Mouse (Mus musculus) retina, postnatal 1 day (tissue): ENCODE measurements around the gene Gm6020.
"Not testable (repeated sequence)": the region's sequence is repeated elsewhere in the genome, so short reads cannot be mapped to it uniquely, and the experiment has no call there.

Experiments
- DNase-seq: peaks from one replicate; pipeline ENCODE4 v3.0.0-alpha.2; 2012

The Gm6020 gene

GRCm38 (mm10) chr19:61183590-61183989 is at the start of gene Gm6020:
Gene Gm6020, plus strand, starts transcription at chr19:61183890.
- not testable (repeated sequence) for DNase-seq

- no peak for DNase-seq
Measured at GRCm38 (mm10) chr19:61138655-61139054, 45.0 kb upstream of the Gm6020 start.

- peak; percentile 94 for DNase-seq
Measured at GRCm38 (mm10) chr19:61140342-61141206, 43.1 kb upstream of the Gm6020 start, which contains the start of gene Zfp950. Gene Zfp950, minus strand, starts transcription at chr19:61140840.

GRCm38 (mm10) chr19:61141299-61141698 is 42.4 kb upstream of the Gm6020 start:
- DNase-seq: no peak

DNA sequence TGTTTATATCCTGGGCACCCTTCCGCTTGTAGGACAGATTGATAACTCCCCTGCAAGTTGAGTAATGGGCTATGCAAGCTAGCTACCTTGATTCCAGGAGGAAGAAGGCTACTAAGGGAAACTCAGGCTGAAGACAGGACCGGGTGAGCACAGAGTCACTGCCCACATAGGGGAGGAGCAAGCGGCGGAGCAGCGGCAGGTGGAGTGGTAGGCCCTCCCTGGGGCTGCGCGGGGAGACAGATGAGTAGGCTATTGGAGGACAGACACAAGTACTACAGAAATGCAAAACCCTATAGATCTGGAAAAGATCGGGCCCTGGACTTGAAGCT is 32.4 kb upstream of the Gm6020 start:
- DNase-seq: peak; percentile 42

GRCm38 (mm10) chr19:61151701-61152420 is 31.8 kb upstream of the Gm6020 start:
- peak; percentile 55 for DNase-seq

DNA sequence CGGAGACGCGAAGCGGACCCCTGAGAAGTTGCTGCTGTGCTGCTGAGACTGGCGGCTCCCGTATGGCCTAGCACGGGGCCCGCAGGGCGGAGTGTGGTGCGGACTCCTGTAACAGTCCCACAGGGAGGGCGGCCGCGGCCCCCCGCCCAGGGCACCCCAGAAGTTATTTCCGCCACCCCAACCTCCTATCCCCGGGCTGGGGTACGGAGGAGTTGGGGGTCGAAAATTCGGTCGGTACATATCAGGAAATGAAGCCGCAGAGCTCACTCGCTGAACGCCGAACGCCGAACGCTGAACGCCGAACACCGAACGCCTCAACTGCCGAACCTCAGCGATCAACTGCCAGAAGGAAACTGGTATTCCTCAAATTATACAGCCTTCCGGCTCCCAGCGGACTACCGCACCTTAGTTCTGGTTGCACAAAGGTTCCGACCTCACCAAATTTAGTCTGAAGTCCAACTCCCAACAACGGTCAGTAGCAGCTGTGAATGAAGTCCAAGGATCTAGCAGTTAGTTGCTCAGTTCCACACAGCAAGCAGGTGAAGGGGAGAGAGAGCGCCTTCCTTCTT is 7.8 kb upstream of the Gm6020 start, which contains the start of gene Gm7102:
Gm7102 (minus strand) TSS at position 554 of the 569 bp plus-strand sequence.
- DNase-seq: no peak

DNA sequence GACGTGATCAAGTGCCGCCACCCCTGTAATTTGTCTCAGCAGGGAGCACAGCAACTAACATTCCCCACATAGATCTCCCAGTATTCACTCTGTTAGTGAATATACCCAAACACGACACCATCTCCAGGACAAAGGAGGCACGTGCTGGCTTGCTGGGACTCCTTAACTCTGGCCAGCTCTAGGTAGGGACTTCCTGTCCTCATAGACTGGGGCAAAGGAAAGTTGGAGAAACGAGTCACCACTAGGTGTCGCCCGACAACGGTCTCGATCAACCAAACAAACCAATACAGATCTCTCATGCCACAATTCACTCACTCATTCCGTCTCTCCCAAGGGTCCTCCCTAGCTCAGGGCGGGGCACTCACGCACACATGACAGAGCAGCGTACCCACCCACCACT is 15.6 kb downstream of the Gm6020 start:
- DNase-seq: peak; percentile 94

- DNase-seq: peak; percentile 45
Measured at GRCm38 (mm10) chr19:61199836-61200235, 16.1 kb downstream of the Gm6020 start.

DNA sequence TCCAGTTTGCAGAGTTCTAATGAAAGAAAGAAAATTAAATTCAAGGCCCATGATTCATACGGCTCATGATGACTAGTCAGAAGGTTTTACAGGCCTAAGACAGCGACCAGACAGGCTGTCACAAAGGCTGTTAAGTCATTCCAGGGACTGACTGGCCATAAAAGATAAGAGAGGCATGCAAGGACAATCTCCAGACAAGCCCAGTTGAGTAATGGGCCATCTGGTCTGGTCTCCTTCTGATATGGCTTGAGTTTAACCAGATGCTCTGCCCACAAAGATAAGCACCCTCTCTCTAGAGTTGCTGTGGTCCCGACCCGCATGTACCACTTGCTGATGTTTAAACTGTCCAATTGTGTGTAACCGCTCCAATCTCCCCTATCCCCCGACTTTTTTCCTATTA is 23.8 kb downstream of the Gm6020 start:
- DNase-seq: not testable (repeated sequence)

DNA sequence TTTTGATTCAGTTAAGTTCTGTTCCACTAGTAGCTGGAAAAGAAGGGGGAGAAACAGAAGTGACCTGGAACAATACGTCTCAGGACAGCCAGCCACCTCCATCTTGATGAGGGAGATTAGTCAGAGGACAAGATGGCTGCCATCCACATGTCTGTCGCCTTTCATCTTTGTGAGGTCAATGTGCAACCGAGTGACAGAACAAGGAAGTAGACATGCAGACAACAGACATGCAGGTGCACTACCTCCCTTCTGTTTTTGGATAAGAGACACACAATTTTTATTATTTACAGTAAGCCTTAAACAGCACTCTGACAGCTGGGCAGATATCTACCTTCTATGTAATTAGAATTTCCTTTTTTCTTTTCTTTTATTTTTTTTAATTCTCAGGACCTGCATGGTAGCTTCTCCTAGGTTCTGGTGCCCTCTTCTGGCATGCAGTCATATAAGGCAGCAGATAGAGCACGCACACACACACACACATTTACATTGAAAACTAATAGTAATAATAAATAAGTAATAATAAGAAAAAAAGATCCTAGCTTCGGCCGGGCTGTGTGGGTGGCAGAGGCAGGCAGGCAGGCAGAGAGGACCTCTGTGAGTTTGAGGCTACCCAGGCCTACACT is 40.1 kb downstream of the Gm6020 start:
- peak; percentile 51 for DNase-seq

DNA sequence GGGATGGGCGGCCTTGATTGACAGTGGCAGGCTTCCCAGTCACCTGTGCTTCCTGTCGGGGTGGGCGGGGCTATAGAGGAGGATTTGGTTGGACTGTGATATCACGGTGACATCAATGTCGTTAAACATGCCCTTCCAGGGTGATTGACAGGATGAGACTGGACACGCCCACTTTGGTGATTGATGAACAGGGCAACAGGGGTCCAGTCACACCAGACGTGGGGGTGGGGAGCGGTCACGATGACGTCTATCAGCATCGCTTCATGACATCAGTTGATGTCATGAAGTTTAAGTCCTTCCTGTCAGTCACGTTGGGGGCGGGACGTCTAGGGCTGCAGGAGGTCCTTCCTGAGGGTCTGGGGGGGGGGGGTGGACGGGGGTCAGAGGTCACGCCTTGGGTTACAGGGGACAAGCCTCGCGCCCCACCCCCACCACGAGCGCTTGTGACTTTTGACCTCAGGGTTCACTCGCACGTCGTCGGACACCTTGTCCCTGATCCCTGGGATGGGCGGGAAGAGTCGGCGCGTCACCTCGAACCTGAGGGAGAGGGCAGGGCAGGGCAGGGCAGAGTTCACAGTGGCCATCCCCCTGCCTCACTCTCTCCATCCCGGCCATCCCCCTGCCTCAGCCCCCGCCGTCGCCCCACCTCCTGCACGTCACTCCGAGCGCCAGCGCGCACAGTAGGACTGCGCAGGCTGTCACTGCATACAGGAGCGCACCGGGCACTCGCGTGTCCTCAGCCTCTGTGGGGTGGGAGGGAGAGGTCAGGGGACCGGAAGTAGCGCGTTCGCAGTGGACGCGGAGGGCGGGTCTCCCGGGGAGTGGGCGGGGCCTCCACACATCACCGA is 41.2 kb downstream of the Gm6020 start:
- DNase-seq: peak; percentile 48

DNA sequence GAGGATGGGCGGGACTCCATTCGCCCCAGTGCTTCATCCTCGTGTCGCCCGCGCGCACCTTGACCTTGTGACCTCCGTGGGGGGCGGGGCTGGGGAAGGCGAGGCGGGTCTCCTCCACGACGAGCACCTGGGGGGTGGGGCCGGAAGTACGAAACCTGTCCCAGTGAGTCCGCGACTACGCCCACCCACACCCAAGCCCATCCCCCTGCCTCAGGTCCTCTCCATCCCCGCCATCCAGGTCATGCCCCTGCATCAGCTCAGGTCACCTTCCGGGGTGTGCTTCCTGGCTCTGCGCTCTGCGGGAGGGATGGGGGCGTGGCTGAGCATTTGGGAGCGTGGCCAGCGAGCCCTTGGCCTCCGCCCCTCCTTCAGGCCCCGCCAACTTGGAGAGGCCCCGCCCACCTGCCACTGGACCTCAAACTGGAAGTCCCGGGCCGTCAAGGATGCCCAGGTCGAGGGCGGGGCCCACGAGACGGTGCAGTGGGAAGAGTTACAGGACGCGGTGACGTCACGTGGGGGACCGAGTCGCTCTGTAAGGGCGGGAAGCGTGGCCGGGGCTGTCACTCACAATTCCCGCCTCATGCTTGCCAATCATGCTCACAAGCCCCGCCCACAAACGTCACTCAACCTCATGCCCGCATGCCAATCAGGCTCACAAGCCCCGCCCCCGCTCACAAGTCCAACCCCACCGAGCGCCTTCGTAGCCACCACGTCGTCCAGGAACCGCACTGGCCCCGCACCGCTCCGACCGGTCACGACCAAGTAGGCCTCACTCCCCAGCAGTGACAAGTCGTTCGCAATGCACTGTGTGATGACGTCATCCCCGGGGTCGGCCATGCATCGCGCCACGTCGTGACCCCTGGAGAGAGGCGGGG is 42.1 kb downstream of the Gm6020 start:
- peak; percentile 94 for DNase-seq

DNA sequence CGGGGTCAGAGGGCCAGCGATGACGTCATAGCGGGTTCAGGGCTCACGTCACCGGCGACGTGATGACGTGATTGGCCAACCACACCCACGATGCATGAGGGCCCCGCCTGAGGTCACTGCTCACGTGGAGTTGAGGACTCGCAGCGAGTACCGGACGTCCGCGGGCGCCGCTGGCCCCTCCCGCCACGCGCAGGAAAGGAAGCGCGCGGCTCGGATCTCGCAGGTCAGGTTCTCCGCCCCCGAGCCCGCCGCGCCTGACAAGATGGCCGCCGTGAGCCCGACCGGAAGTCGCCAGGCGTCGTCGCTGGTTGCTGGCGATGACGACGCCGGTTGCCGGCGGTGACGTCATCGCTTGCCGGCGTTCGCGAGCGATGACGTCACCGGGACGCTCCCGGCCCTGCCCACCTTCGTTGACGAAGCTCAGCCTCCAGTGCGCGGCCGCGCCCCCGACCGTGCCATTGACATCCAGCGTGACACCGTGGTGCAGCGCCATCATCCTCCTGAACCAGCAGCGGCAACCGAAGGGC is 42.8 kb downstream of the Gm6020 start:
- DNase-seq: peak; percentile 91

- peak; percentile 95 for DNase-seq
Measured at GRCm38 (mm10) chr19:61226928-61227854, 43.5 kb downstream of the Gm6020 start.

DNA sequence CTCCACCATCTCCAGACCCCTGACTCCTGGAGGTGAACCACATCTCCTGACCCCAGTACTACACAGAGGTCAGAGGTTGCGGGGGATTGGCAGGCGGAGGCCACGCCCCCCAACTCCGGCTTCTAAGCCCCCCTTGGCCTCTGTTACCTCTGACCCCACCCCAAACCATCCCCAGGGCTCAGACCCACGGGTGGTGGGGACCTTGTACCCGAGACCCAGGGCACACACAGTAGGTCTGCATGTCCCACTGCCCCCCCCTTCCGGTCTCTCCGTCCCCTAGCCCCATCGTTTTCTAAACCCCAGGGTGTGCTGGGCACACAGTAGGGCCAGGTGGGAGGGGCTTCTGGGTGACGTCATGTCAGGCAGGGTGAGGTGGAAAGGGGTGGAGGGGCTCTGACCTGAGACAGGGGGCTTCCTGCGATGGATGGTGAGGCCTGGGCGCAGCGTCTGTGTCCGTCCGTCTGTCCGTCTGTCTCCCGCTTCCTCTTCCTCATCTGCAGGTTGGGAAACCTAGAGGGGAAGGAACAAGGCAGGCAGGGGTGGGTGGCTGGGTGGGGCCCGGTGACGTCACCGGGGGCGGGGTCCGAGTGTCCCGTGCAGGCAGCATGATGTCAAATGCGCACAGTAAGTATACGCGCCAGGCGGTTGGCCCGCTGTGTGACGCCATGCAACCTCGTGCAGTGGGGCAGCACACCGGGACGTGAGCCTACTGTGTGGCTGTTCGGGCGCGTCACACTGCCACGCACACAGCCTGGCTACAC is 44.4 kb downstream of the Gm6020 start, which contains the start of gene Csf2ra:
Csf2ra (minus strand) TSS at position 489 of the 761 bp plus-strand sequence.
- DNase-seq: peak; percentile 20
